Mouse (Mus musculus) MEL (cell line): Measurements from ENCODE around the gene Phb. TPM values are rescaled to one million over a fixed set of nuclear protein-coding genes. Genes with fewer than 3 reads are reported as not detected.

ENCODE experiments used
- DNase-seq: peaks from one replicate; pipeline ENCODE4 v3.0.0; 2011; ENCODE audit warnings: low read depth, low spot score
- H3K27ac ChIP-seq: 2 replicates; pipeline ENCODE4 v1.5.1; 2012; ENCODE audit warnings: low read depth, mild to moderate bottlenecking, control low read depth, low read length, moderate library complexity; ENCODE audit not compliant: control insufficient read depth
- H3K27me3 ChIP-seq, 2 experiments: fragments of 150-350 bp in 1 of 2; sonication (generic) in 1 of 2; 2 replicates each; pipeline ENCODE4 v1.6.1; 2012; ENCODE audit warnings: low read length in 2 of 2, mild to moderate bottlenecking in 2 of 2, improper control_type of control experiment in 1 of 2, moderate library complexity in 1 of 2; ENCODE audit not compliant: insufficient read depth in 2 of 2, control insufficient read depth in 1 of 2
- H3K36me3 ChIP-seq, 2 experiments: 2 replicates each; pipeline ENCODE4 v1.6.1; 2012 to 2014; ENCODE audit warnings: low read length in 2 of 2, improper control_type of control experiment in 1 of 2, inconsistent platforms in 1 of 2, mild to moderate bottlenecking in 1 of 2; ENCODE audit not compliant: insufficient read depth in 2 of 2, control insufficient read depth in 1 of 2
- H3K4me1 ChIP-seq, 2 experiments: fragments of 150-350 bp in 1 of 2; sonication (generic) in 1 of 2; 2 replicates each; pipeline ENCODE4 v1.6.1; 2012; ENCODE audit warnings: low read length in 2 of 2, improper control_type of control experiment in 1 of 2, mild to moderate bottlenecking in 1 of 2; ENCODE audit not compliant: insufficient read depth in 2 of 2, control insufficient read depth in 1 of 2
- H3K4me3 ChIP-seq, 2 experiments: fragments of 150-350 bp in 1 of 2; sonication (generic) in 1 of 2; 2 replicates each; pipeline ENCODE4 v1.5.1; 2012; ENCODE audit warnings: low read depth in 2 of 2, low read length in 2 of 2, mild to moderate bottlenecking in 2 of 2, moderate library complexity in 2 of 2, control low read depth in 1 of 2, improper control_type of control experiment in 1 of 2; ENCODE audit not compliant: control insufficient read depth in 1 of 2, insufficient read depth in 1 of 2
- H3K79me2 ChIP-seq: 2 replicates; pipeline ENCODE4 v1.6.1; 2012; ENCODE audit warnings: mild to moderate bottlenecking, low read length, moderate library complexity; ENCODE audit not compliant: control insufficient read depth, poor library complexity, insufficient read depth
- H3K9ac ChIP-seq: 2 replicates; pipeline ENCODE4 v1.6.1; 2012; ENCODE audit warnings: low read depth, mild to moderate bottlenecking, control low read depth, low read length, moderate library complexity; ENCODE audit not compliant: control insufficient read depth, poor library complexity, severe bottlenecking
- H3K9me3 ChIP-seq: fragments of 150-350 bp; sonication (generic); replicated peaks from 2 replicates; pipeline ENCODE4 v1.6.1; 2012; ENCODE audit warnings: mild to moderate bottlenecking, low read length, improper control_type of control experiment, moderate library complexity; ENCODE audit not compliant: insufficient read depth
- BHLHE40 ChIP-seq: IDR thresholded peaks from 2 replicates; pipeline ENCODE4 v1.6.1; 2012; ENCODE audit warnings: low read depth, mild to moderate bottlenecking, inconsistent platforms, low read length, improper control_type of control experiment, borderline replicate concordance
- CHD2 ChIP-seq: IDR thresholded peaks from 2 replicates; pipeline ENCODE4 v1.6.1; 2011; ENCODE audit warnings: low read length, improper control_type of control experiment
- EP300 ChIP-seq, 2 experiments: IDR thresholded peaks; 2 replicates each; pipeline ENCODE4 v1.6.1; 2011; ENCODE audit warnings: improper control_type of control experiment in 2 of 2, low read length in 2 of 2, low read depth in 1 of 2, mild to moderate bottlenecking in 1 of 2
- GABPA ChIP-seq: IDR thresholded peaks from 2 replicates; pipeline ENCODE4 v1.6.1; 2012; ENCODE audit warnings: low read depth, mild to moderate bottlenecking, inconsistent platforms, low read length, improper control_type of control experiment, moderate library complexity
- GATA1 ChIP-seq: IDR thresholded peaks from 2 replicates; pipeline ENCODE4 v1.6.1; 2011; ENCODE audit warnings: low read depth, low read length, improper control_type of control experiment
- KAT2A ChIP-seq: conservative IDR thresholded peaks from 2 replicates; pipeline ENCODE4 v1.6.1; 2012; ENCODE audit warnings: low read depth, low read length, improper control_type of control experiment, inconsistent platforms
- MAX ChIP-seq: IDR thresholded peaks from 2 replicates; pipeline ENCODE4 v1.6.1; 2011; ENCODE audit warnings: low read length, improper control_type of control experiment
- MAZ ChIP-seq: IDR thresholded peaks from 2 replicates; pipeline ENCODE4 v1.6.1; 2012; ENCODE audit warnings: low read depth, mild to moderate bottlenecking, inconsistent platforms, low read length, improper control_type of control experiment
- MEF2A ChIP-seq: IDR thresholded peaks from 2 replicates; pipeline ENCODE4 v1.6.1; 2014; ENCODE audit warnings: low read depth, mild to moderate bottlenecking, inconsistent platforms, low read length, improper control_type of control experiment; ENCODE audit not compliant: poor library complexity, insufficient replicate concordance, severe bottlenecking; ENCODE audit errors: extremely low read depth
- MXI1 ChIP-seq: IDR thresholded peaks from 2 replicates; pipeline ENCODE4 v1.6.1; 2011; ENCODE audit warnings: mild to moderate bottlenecking, low read depth, low read length, improper control_type of control experiment
- NELFE ChIP-seq: IDR thresholded peaks from 2 replicates; pipeline ENCODE4 v1.6.1; 2011; ENCODE audit warnings: low read depth, low read length, improper control_type of control experiment
- NRF1 ChIP-seq: IDR thresholded peaks from 2 replicates; pipeline ENCODE4 v1.6.1; 2014; ENCODE audit warnings: low read depth, mild to moderate bottlenecking, inconsistent platforms, low read length, improper control_type of control experiment, moderate library complexity; ENCODE audit not compliant: poor library complexity, insufficient read depth, severe bottlenecking
- RAD21 ChIP-seq: IDR thresholded peaks from 2 replicates; pipeline ENCODE4 v1.6.1; 2011; ENCODE audit warnings: mild to moderate bottlenecking, low read depth, low read length, improper control_type of control experiment
- RCOR1 ChIP-seq: IDR thresholded peaks from 2 replicates; pipeline ENCODE4 v1.6.1; 2012; ENCODE audit warnings: low read depth, mild to moderate bottlenecking, inconsistent platforms, low read length, improper control_type of control experiment
- SMC3 ChIP-seq: IDR thresholded peaks from 2 replicates; pipeline ENCODE4 v1.6.1; 2011; ENCODE audit warnings: low read depth, low read length, improper control_type of control experiment
- TAL1 ChIP-seq: IDR thresholded peaks from 2 replicates; pipeline ENCODE4 v1.6.1; 2012; ENCODE audit warnings: mild to moderate bottlenecking, inconsistent platforms, low read length, moderate library complexity, mixed read lengths
- TBP ChIP-seq: IDR thresholded peaks from 2 replicates; pipeline ENCODE4 v1.8.0; 2011; ENCODE audit warnings: low read depth, low read length, improper control_type of control experiment
- ZC3H11A ChIP-seq: IDR thresholded peaks from 2 replicates; pipeline ENCODE4 v1.6.1; 2012; ENCODE audit warnings: low read depth, mild to moderate bottlenecking, inconsistent platforms, low read length, improper control_type of control experiment
- ZKSCAN1 ChIP-seq: IDR thresholded peaks from 2 replicates; pipeline ENCODE4 v1.6.1; 2012; ENCODE audit warnings: low read depth, mild to moderate bottlenecking, inconsistent platforms, low read length, improper control_type of control experiment, moderate library complexity
- ZMIZ1 ChIP-seq: IDR thresholded peaks from 2 replicates; pipeline ENCODE4 v1.6.1; 2012; ENCODE audit warnings: low read depth, mild to moderate bottlenecking, inconsistent platforms, low read length, improper control_type of control experiment, moderate library complexity
- polyA plus RNA-seq, 2 experiments: library from polyadenylated mRNA; stranded (reverse) in 1 of 2; unstranded in 1 of 2; fragments of >175 nt in 1 of 2; fragments of >200 nt in 1 of 2; gene quantifications; 2 replicates each; pipeline versions ENCODE4 v1.2.1 to v1.2.4; 2012; ENCODE audit warnings: low replicate concordance in 2 of 2, low read depth in 1 of 2; ENCODE audit not compliant: insufficient read length in 2 of 2, insufficient read depth in 1 of 2, missing spikeins in 1 of 2
- total RNA-seq: library from RNA; depleted of rRNA; stranded (reverse); fragments of 300-350 nt; gene quantifications from 2 replicates; pipeline ENCODE4 v1.2.3, GENCODE M21; 2012

Phb gene
- total and polyA plus RNA-seq, 3 experiments = 302 to 788 TPM; not detected in 1

- no peak overlapping the region for H3K9ac ChIP-seq
- H3K4me1 ChIP-seq = peaks cover 17 to 29% of the 10 kb centered on the region in 2 experiments
- peaks cover 0 to 31% of the 10 kb centered on the region in 2 experiments; a peak in 2 of 4 replicates for H3K36me3 ChIP-seq
- H3K27ac ChIP-seq = no peak overlapping the region
- no peaks in the 10 kb centered on the region for H3K79me2 ChIP-seq
- no peak for TF ChIP-seq KAT2A
- TF ChIP-seq ZKSCAN1 = no peak
- TF ChIP-seq NRF1 = no peak
- TF ChIP-seq SMC3 = no peak
- no peak for TF ChIP-seq MAX
- no peak for TF ChIP-seq MEF2A
- TF ChIP-seq TAL1 = no peak
- no peak for TF ChIP-seq NELFE
- TF ChIP-seq ZC3H11A = no peak
- TF ChIP-seq RCOR1 = no peak
- no peak for TF ChIP-seq GABPA
- TF ChIP-seq MAZ = no peak
- no peak for TF ChIP-seq ZMIZ1
- no peaks in the 10 kb centered on the region for H3K27me3 ChIP-seq
- H3K4me3 ChIP-seq = no peak overlapping the region
- no peak for DNase-seq
- H3K9me3 ChIP-seq = no peaks in the 10 kb centered on the region
Observed at GRCm38 (mm10) chr11:95704970-95705330, 38.2 kb downstream of the Phb start.

- Histone ChIP-seq H3K36me3 (peaks cover 0 to 26% of the 10 kb centered on the region in 2 experiments; a peak in 2 of 4 replicates), H3K4me3 (no peak overlapping the region), H3K9me3 (no peaks in the 10 kb centered on the region), H3K27ac (no peak overlapping the region), H3K27me3 (no peaks in the 10 kb centered on the region), H3K4me1 (peaks cover 9 to 23% of the 10 kb centered on the region in 2 experiments), H3K9ac (no peak overlapping the region), H3K79me2 (peaks cover 18% of the 10 kb centered on the region)
- TF ChIP-seq RCOR1 (0 out of 2 replicates have a peak, but pooled peaks have one; percentile 24), EP300 (IDR thresholded peaks at IDR 0.05; ENCODE audit: low read depth in 1 of 2, low read length in 2 of 2) (peak; percentile 35 to 50; a peak in 1 of 4 replicates), GABPA (no peak), MXI1 (no peak), RAD21 (no peak), CHD2 (no peak), NELFE (no peak), BHLHE40 (no peak), SMC3 (no peak), NRF1 (no peak), GATA1 (peak; percentile 58), ZMIZ1 (no peak), TBP (no peak)
- DNase-seq = no peak
Observed at GRCm38 (mm10) chr11:95709534-95710040, 42.8 kb downstream of the Phb start.
